Mouse (Mus musculus): Measurements from ENCODE around the gene Zdhhc12. TPM values are rescaled to one million over a fixed set of nuclear protein-coding genes. Genes with fewer than 3 reads are reported as not detected.

Gene Zdhhc12
- polyA plus RNA-seq, 1 experiment = 19.5 TPM

GRCm38 (mm10) chr2:30128789-30129188 is 35.3 kb upstream of the Zdhhc12 start:
- no peak overlapping the region for H3K27ac ChIP-seq (ENCODE audit: insufficient read depth, low read length)
- no peak for TF ChIP-seq POLR2A (IDR thresholded peaks at IDR 0.05; ENCODE audit: extremely low read depth, insufficient read depth, low read length)
- TF ChIP-seq CTCF (IDR thresholded peaks at IDR 0.05; ENCODE audit: extremely low read depth, insufficient read depth, low read length) = peak; percentile 41; the same call in 1 of the 2 replicates
- no peak overlapping the region for H3K4me3 ChIP-seq (ENCODE audit: insufficient read depth, low read length)
- peaks cover 2% of the 10 kb centered on the region; the same call in 1 of the 2 replicates for H3K4me1 ChIP-seq (ENCODE audit: control insufficient read depth, insufficient read depth, low read length)

- H3K4me1 ChIP-seq (ENCODE audit: control insufficient read depth, insufficient read depth, low read length) = peaks cover 11% of the 10 kb centered on the region
- no peak for TF ChIP-seq CTCF (IDR thresholded peaks at IDR 0.05; ENCODE audit: extremely low read depth, insufficient read depth, low read length)
- TF ChIP-seq POLR2A (IDR thresholded peaks at IDR 0.05; ENCODE audit: extremely low read depth, insufficient read depth, low read length) = peak; percentile 90; the same call in 1 of the 2 replicates
- H3K27ac ChIP-seq (ENCODE audit: insufficient read depth, low read length) = peak within 1 kb of the TSS; percentile 95
- H3K4me3 ChIP-seq (ENCODE audit: insufficient read depth, low read length) = peak within 1 kb of the TSS; percentile 80
Measured at GRCm38 (mm10) chr2:30124472-30125274, 31.2 kb upstream of the Zdhhc12 start, which contains the start of gene Zer1. Gene Zer1, minus strand, starts transcription at chr2:30124585.

- Histone ChIP-seq H3K27ac (ENCODE audit: insufficient read depth, low read length) (peak overlapping the region; percentile 95), H3K4me3 (ENCODE audit: insufficient read depth, low read length) (peak overlapping the region; percentile 80), H3K4me1 (ENCODE audit: control insufficient read depth, insufficient read depth, low read length) (peaks cover 14% of the 10 kb centered on the region)
- no peak for TF ChIP-seq CTCF (IDR thresholded peaks at IDR 0.05; ENCODE audit: extremely low read depth, insufficient read depth, low read length)
- TF ChIP-seq POLR2A (IDR thresholded peaks at IDR 0.05; ENCODE audit: extremely low read depth, insufficient read depth, low read length) = no peak; the same call in 1 of the 2 replicates
Measured at GRCm38 (mm10) chr2:30123729-30124471, 30.5 kb upstream of the Zdhhc12 start.

GRCm38 (mm10) chr2:30122766-30123165 is 29.3 kb upstream of the Zdhhc12 start:
- H3K27ac ChIP-seq (ENCODE audit: insufficient read depth, low read length) = no peak overlapping the region
- TF ChIP-seq CTCF (IDR thresholded peaks at IDR 0.05; ENCODE audit: extremely low read depth, insufficient read depth, low read length) = no peak
- no peak for TF ChIP-seq POLR2A (IDR thresholded peaks at IDR 0.05; ENCODE audit: extremely low read depth, insufficient read depth, low read length)
- H3K4me3 ChIP-seq (ENCODE audit: insufficient read depth, low read length) = peak overlapping the region; percentile 80
- H3K4me1 ChIP-seq (ENCODE audit: control insufficient read depth, insufficient read depth, low read length) = peaks cover 16% of the 10 kb centered on the region

GRCm38 (mm10) chr2:30120269-30120668 is 26.8 kb upstream of the Zdhhc12 start:
- no peak for TF ChIP-seq POLR2A (IDR thresholded peaks at IDR 0.05; ENCODE audit: extremely low read depth, insufficient read depth, low read length)
- TF ChIP-seq CTCF (IDR thresholded peaks at IDR 0.05; ENCODE audit: extremely low read depth, insufficient read depth, low read length) = no peak
- no peak overlapping the region for H3K4me3 ChIP-seq (ENCODE audit: insufficient read depth, low read length)
- H3K27ac ChIP-seq (ENCODE audit: insufficient read depth, low read length) = peak overlapping the region; percentile 38; the same call in 1 of the 2 replicates
- H3K4me1 ChIP-seq (ENCODE audit: control insufficient read depth, insufficient read depth, low read length) = peaks cover 16% of the 10 kb centered on the region

- Histone ChIP-seq H3K4me3 (ENCODE audit: insufficient read depth, low read length) (no peak overlapping the region), H3K4me1 (ENCODE audit: control insufficient read depth, insufficient read depth, low read length) (peaks cover 14% of the 10 kb centered on the region), H3K27ac (ENCODE audit: insufficient read depth, low read length) (peak overlapping the region; percentile 63)
- no peak for TF ChIP-seq CTCF (IDR thresholded peaks at IDR 0.05; ENCODE audit: extremely low read depth, insufficient read depth, low read length)
- no peak for TF ChIP-seq POLR2A (IDR thresholded peaks at IDR 0.05; ENCODE audit: extremely low read depth, insufficient read depth, low read length)
Measured at GRCm38 (mm10) chr2:30119641-30120051, 26.2 kb upstream of the Zdhhc12 start.

- TF ChIP-seq POLR2A (IDR thresholded peaks at IDR 0.05; ENCODE audit: extremely low read depth, insufficient read depth, low read length) = no peak
- no peak for TF ChIP-seq CTCF (IDR thresholded peaks at IDR 0.05; ENCODE audit: extremely low read depth, insufficient read depth, low read length)
- Histone ChIP-seq H3K4me1 (ENCODE audit: control insufficient read depth, insufficient read depth, low read length) (no peaks in the 10 kb centered on the region), H3K27ac (ENCODE audit: insufficient read depth, low read length) (no peak overlapping the region), H3K4me3 (ENCODE audit: insufficient read depth, low read length) (no peak overlapping the region)
Measured at GRCm38 (mm10) chr2:30112564-30112963, 19.1 kb upstream of the Zdhhc12 start.

GRCm38 (mm10) chr2:30111500-30111899 is 18.1 kb upstream of the Zdhhc12 start:
- no peak overlapping the region for H3K27ac ChIP-seq (ENCODE audit: insufficient read depth, low read length)
- H3K4me1 ChIP-seq (ENCODE audit: control insufficient read depth, insufficient read depth, low read length) = no peaks in the 10 kb centered on the region
- H3K4me3 ChIP-seq (ENCODE audit: insufficient read depth, low read length) = no peak overlapping the region
- TF ChIP-seq CTCF (IDR thresholded peaks at IDR 0.05; ENCODE audit: extremely low read depth, insufficient read depth, low read length) (no peak), POLR2A (IDR thresholded peaks at IDR 0.05; ENCODE audit: extremely low read depth, insufficient read depth, low read length) (no peak)

- Histone ChIP-seq H3K4me3 (ENCODE audit: insufficient read depth, low read length) (no peak overlapping the region), H3K4me1 (ENCODE audit: control insufficient read depth, insufficient read depth, low read length) (no peaks in the 10 kb centered on the region), H3K27ac (ENCODE audit: insufficient read depth, low read length) (no peak overlapping the region)
- TF ChIP-seq POLR2A (IDR thresholded peaks at IDR 0.05; ENCODE audit: extremely low read depth, insufficient read depth, low read length) (no peak), CTCF (IDR thresholded peaks at IDR 0.05; ENCODE audit: extremely low read depth, insufficient read depth, low read length) (no peak)
Measured at GRCm38 (mm10) chr2:30108260-30108659, 14.8 kb upstream of the Zdhhc12 start.
